Mouse (Mus musculus) heart, adult 2 months (tissue): ENCODE data around the gene Rpl26. TPM values are rescaled to one million over a fixed set of nuclear protein-coding genes. Genes with fewer than 3 reads are reported as not detected.

ENCODE experiments used
- DNase-seq, 2 experiments: peaks; one replicate each; pipeline ENCODE4 v3.0.0; 2021
- H3K27ac ChIP-seq: fragments of 200-600 bp; 2 replicates; pipeline ENCODE4 v1.8.1; 2022
- H3K27me3 ChIP-seq: fragments of 200-500 bp; 2 replicates; pipeline ENCODE4 v1.6.1; 2012; ENCODE audit warnings: mild to moderate bottlenecking, low read length, inconsistent platforms, mixed read lengths; ENCODE audit not compliant: control insufficient read depth, insufficient read depth
- H3K36me3 ChIP-seq: fragments of 200-500 bp; 2 replicates; pipeline ENCODE4 v1.6.1; 2012; ENCODE audit warnings: low read length, inconsistent platforms; ENCODE audit not compliant: control insufficient read depth, insufficient read depth
- H3K4me1 ChIP-seq: fragments of 200-500 bp; 2 replicates; pipeline ENCODE4 v1.6.1; 2011; ENCODE audit warnings: low read length; ENCODE audit not compliant: control insufficient read depth, insufficient read depth
- H3K4me3 ChIP-seq: fragments of 200-600 bp; 2 replicates; pipeline ENCODE4 v1.8.1; 2022
- H3K79me2 ChIP-seq: fragments of 200-500 bp; replicated peaks from 2 replicates; pipeline ENCODE4 v1.6.1; 2012; ENCODE audit warnings: mild to moderate bottlenecking, inconsistent platforms, low read length, moderate library complexity, mixed read lengths; ENCODE audit not compliant: control insufficient read depth, insufficient read depth
- H3K9ac ChIP-seq: fragments of 200-500 bp; 2 replicates; pipeline ENCODE4 v1.6.1; 2012; ENCODE audit warnings: low read depth, mild to moderate bottlenecking, control low read depth, inconsistent platforms, low read length, mixed read lengths
- CTCF ChIP-seq: fragments of 200-600 bp; IDR thresholded peaks from 2 replicates; pipeline ENCODE4 v1.8.1; 2022; ENCODE audit warnings: antibody characterized with exemption, mild to moderate bottlenecking, moderate library complexity
- EP300 ChIP-seq: fragments of 200-500 bp; IDR thresholded peaks from 2 replicates; pipeline ENCODE4 v1.6.1; 2011; ENCODE audit warnings: low read depth, low read length, control low read depth; ENCODE audit not compliant: insufficient read depth
- POLR2A ChIP-seq: fragments of 200-500 bp; IDR thresholded peaks from 2 replicates; pipeline ENCODE4 v1.6.1; 2011; ENCODE audit warnings: mild to moderate bottlenecking, low read depth, low read length, control low read depth; ENCODE audit not compliant: insufficient read depth
- WGBS: fragments of 180-500 bp; shearing (Covaris S2); methylation state at CpG from one replicate; pipeline ENCODE4 v1.1.7; 2018; 5-methylcytosine and 5-hydroxymethylcytosine counted together
- intact Hi-C: fragments of 180-260 bp; cut with DNase I; formaldehyde crosslinking; loops from one replicate; pipeline ENCODE4 v1.15.1; 2025
- polyA plus RNA-seq: library from polyadenylated mRNA; depleted of rRNA; stranded (reverse); fragments of >200 nt; gene quantifications from 2 replicates; pipeline ENCODE4 v1.2.3, GENCODE M21; 2012
- total RNA-seq, 2 experiments: library from RNA; stranded (reverse); gene quantifications; 2 replicates each; pipeline ENCODE4 v1.2.3; 2021

Rpl26 gene
- total and polyA plus RNA-seq, 3 experiments: 494 to 707 (median 648) TPM

GRCm38 (mm10) chr11:68945245-68945644 is 43.9 kb downstream of the Rpl26 start:
- no peak for TF ChIP-seq EP300
- no peak for TF ChIP-seq POLR2A
- no peak for TF ChIP-seq CTCF
- WGBS: 81% methylated on average over 2 of the region's 2 CpGs
- no peak for DNase-seq
- Histone ChIP-seq H3K4me1 (peaks cover 3% of the 10 kb centered on the region), H3K27ac (no peak overlapping the region), H3K36me3 (no peaks in the 10 kb centered on the region; the same call in 1 of the 2 replicates), H3K9ac (no peak overlapping the region), H3K79me2 (no peaks in the 10 kb centered on the region), H3K4me3 (no peak overlapping the region), H3K27me3 (no peaks in the 10 kb centered on the region; the same call in 1 of the 2 replicates)
- intact Hi-C loops: no loop called here

GRCm38 (mm10) chr11:68946001-68946400 is 44.6 kb downstream of the Rpl26 start:
- no peak overlapping the region for H3K27ac ChIP-seq
- no peaks in the 10 kb centered on the region; the same call in 1 of the 2 replicates for H3K36me3 ChIP-seq
- intact Hi-C loops: no loop called here
- no peaks in the 10 kb centered on the region; the same call in 1 of the 2 replicates for H3K27me3 ChIP-seq
- TF ChIP-seq EP300 (no peak), POLR2A (no peak), CTCF (no peak)
- WGBS: 86% methylated on average over 4 of the region's 4 CpGs
- DNase-seq: no peak
- no peak overlapping the region for H3K9ac ChIP-seq
- no peaks in the 10 kb centered on the region for H3K79me2 ChIP-seq
- no peaks in the 10 kb centered on the region; the same call in 1 of the 2 replicates for H3K4me1 ChIP-seq
- no peak overlapping the region for H3K4me3 ChIP-seq

GRCm38 (mm10) chr11:68946806-68947440 is 45.5 kb downstream of the Rpl26 start:
- intact Hi-C loops: no loop called here
- no peaks in the 10 kb centered on the region for H3K79me2 ChIP-seq
- 49% methylated on average over 16 of the region's 16 CpGs for WGBS
- no peak overlapping the region for H3K4me3 ChIP-seq
- no peak overlapping the region for H3K9ac ChIP-seq
- TF ChIP-seq CTCF (no peak), POLR2A (no peak), EP300 (no peak)
- peaks cover 1% of the 10 kb centered on the region; the same call in 1 of the 2 replicates for H3K36me3 ChIP-seq
- no peak for DNase-seq
- H3K27ac ChIP-seq: no peak overlapping the region
- no peaks in the 10 kb centered on the region; the same call in 1 of the 2 replicates for H3K27me3 ChIP-seq
- H3K4me1 ChIP-seq: peaks cover under 1% of the 10 kb centered on the region

- DNase-seq: no peak
- H3K79me2 ChIP-seq: no peaks in the 10 kb centered on the region
- TF ChIP-seq CTCF (no peak), EP300 (no peak), POLR2A (no peak)
- H3K4me3 ChIP-seq: no peak overlapping the region
- H3K4me1 ChIP-seq: peaks cover 3% of the 10 kb centered on the region
- H3K27me3 ChIP-seq: no peaks in the 10 kb centered on the region; the same call in 1 of the 2 replicates
- peaks cover 4% of the 10 kb centered on the region for H3K36me3 ChIP-seq
- H3K27ac ChIP-seq: no peak overlapping the region
- 39% methylated on average over 12 of the region's 12 CpGs for WGBS
- no peak overlapping the region for H3K9ac ChIP-seq
- intact Hi-C loops: no loop called here
These were observed 46.2 kb downstream of the Rpl26 start for GRCm38 (mm10) chr11:68947542-68947993.

- Histone ChIP-seq H3K4me1 (peaks cover 7% of the 10 kb centered on the region), H3K27ac (peak overlapping the region; percentile 52), H3K36me3 (peaks cover 7% of the 10 kb centered on the region), H3K27me3 (no peaks in the 10 kb centered on the region; the same call in 1 of the 2 replicates), H3K79me2 (no peaks in the 10 kb centered on the region), H3K9ac (peak overlapping the region; percentile 58), H3K4me3 (peak overlapping the region; percentile 50)
- TF ChIP-seq CTCF: no peak
- no peak for TF ChIP-seq POLR2A
- no peak for TF ChIP-seq EP300
- 20% methylated on average over 13 of the region's 13 CpGs for WGBS
- intact Hi-C loops: no loop called here
- DNase-seq: no peak
These were observed 52.5 kb downstream of the Rpl26 start for GRCm38 (mm10) chr11:68953903-68954302.

- no peaks in the 10 kb centered on the region; the same call in 1 of the 2 replicates for H3K27me3 ChIP-seq
- peaks cover 7% of the 10 kb centered on the region for H3K4me1 ChIP-seq
- peak overlapping the region; percentile 67 for H3K9ac ChIP-seq
- TF ChIP-seq CTCF (no peak), POLR2A (no peak), EP300 (no peak)
- H3K36me3 ChIP-seq: peaks cover 7% of the 10 kb centered on the region
- DNase-seq: no peak
- no peaks in the 10 kb centered on the region for H3K79me2 ChIP-seq
- intact Hi-C loops: no loop called here
- WGBS: 2% methylated on average over 17 of the region's 17 CpGs
- H3K4me3 ChIP-seq: peak overlapping the region; percentile 50
- peak overlapping the region; percentile 52 for H3K27ac ChIP-seq
These were observed 53.0 kb downstream of the Rpl26 start for GRCm38 (mm10) chr11:68954408-68954807.
